Mouse (Mus musculus): ENCODE measurements around the gene Krtap1-3.
"Not testable (repeated sequence)": the region's sequence is repeated elsewhere in the genome, so short reads cannot be mapped to it uniquely, and the experiment has no call there.

Gene Krtap1-3

GRCm38 (mm10) chr11:99590981-99591380 is at the start of gene Krtap1-3:
Gene Krtap1-3, minus strand, starts transcription at chr11:99591339.
- DNase-seq = no peak

GRCm38 (mm10) chr11:99640926-99641325 is 49.8 kb upstream of the Krtap1-3 start:
- no peak for DNase-seq

- no peak for DNase-seq
Measured at GRCm38 (mm10) chr11:99637086-99637485, 45.9 kb upstream of the Krtap1-3 start.

- no peak for DNase-seq
Measured at GRCm38 (mm10) chr11:99634653-99635134, 43.6 kb upstream of the Krtap1-3 start, which contains the start of gene Krtap4-2. Gene Krtap4-2, minus strand, starts transcription at chr11:99635084.

- DNase-seq = no peak
Measured at GRCm38 (mm10) chr11:99633293-99633692, 42.2 kb upstream of the Krtap1-3 start.

GRCm38 (mm10) chr11:99630890-99631289 is 39.8 kb upstream of the Krtap1-3 start:
- no peak for DNase-seq

GRCm38 (mm10) chr11:99628138-99628537 is 37.0 kb upstream of the Krtap1-3 start, which contains the start of gene Krtap4-1:
Gene Krtap4-1, minus strand, starts transcription at chr11:99628238.
- no peak for DNase-seq

- no peak for DNase-seq
Measured at GRCm38 (mm10) chr11:99620335-99620734, 29.2 kb upstream of the Krtap1-3 start, which contains the start of gene Gm11562. Gene Gm11562, minus strand, starts transcription at chr11:99620435.

GRCm38 (mm10) chr11:99614796-99615363 is 23.7 kb upstream of the Krtap1-3 start, which contains the start of gene Krtap2-4:
Gene Krtap2-4, minus strand, starts transcription at chr11:99614846.
- no peak for DNase-seq

GRCm38 (mm10) chr11:99610089-99610488 is 18.9 kb upstream of the Krtap1-3 start, which contains the start of gene Gm11937:
Gene Gm11937, minus strand, starts transcription at chr11:99610189.
- DNase-seq = not testable (repeated sequence)

- no peak for DNase-seq
Measured at GRCm38 (mm10) chr11:99609126-99609525, 18.0 kb upstream of the Krtap1-3 start.

GRCm38 (mm10) chr11:99603208-99603607 is 12.1 kb upstream of the Krtap1-3 start, which contains the start of gene Gm11938:
Gene Gm11938, minus strand, starts transcription at chr11:99603308.
- not testable (repeated sequence) for DNase-seq

- DNase-seq = not testable (repeated sequence)
Measured at GRCm38 (mm10) chr11:99597742-99598141, 6.6 kb upstream of the Krtap1-3 start, which contains the start of gene Krtap9-3. Gene Krtap9-3, minus strand, starts transcription at chr11:99598105.

GRCm38 (mm10) chr11:99585096-99585495 is 6.0 kb downstream of the Krtap1-3 start:
- no peak for DNase-seq

GRCm38 (mm10) chr11:99583245-99583704 is 7.9 kb downstream of the Krtap1-3 start, which contains the start of gene Krtap1-4:
Gene Krtap1-4, minus strand, starts transcription at chr11:99583654.
- no peak for DNase-seq

GRCm38 (mm10) chr11:99581564-99581963 is 9.6 kb downstream of the Krtap1-3 start:
- DNase-seq = no peak

- DNase-seq = no peak
Measured at GRCm38 (mm10) chr11:99581051-99581450, 10.1 kb downstream of the Krtap1-3 start.

GRCm38 (mm10) chr11:99580636-99581035 is 10.5 kb downstream of the Krtap1-3 start, which contains the start of gene Krtap1-5:
Gene Krtap1-5, minus strand, starts transcription at chr11:99581016.
- no peak for DNase-seq

- peak; percentile 85 for DNase-seq
Measured at GRCm38 (mm10) chr11:99574106-99574505, 17.0 kb downstream of the Krtap1-3 start.

- DNase-seq = no peak
Measured at GRCm38 (mm10) chr11:99573164-99573563, 18.0 kb downstream of the Krtap1-3 start.

- no peak for DNase-seq
Measured at GRCm38 (mm10) chr11:99566530-99566929, 24.6 kb downstream of the Krtap1-3 start, which contains the start of gene Krtap3-1. Gene Krtap3-1, minus strand, starts transcription at chr11:99566630.

GRCm38 (mm10) chr11:99562580-99562979 is 28.6 kb downstream of the Krtap1-3 start:
- DNase-seq = no peak

GRCm38 (mm10) chr11:99559366-99559765 is 31.8 kb downstream of the Krtap1-3 start, which contains the start of gene Gm11939:
Gene Gm11939, minus strand, starts transcription at chr11:99559466.
- DNase-seq = no peak

Data from retina, postnatal 1 day (tissue).